In genomic region chr17:83997778-83998177, GRCm38 (mm10) we compare ENCODE assay signal across 9 mouse cellular contexts.
A peak's percentile ranks its signal among the peaks of the same experiment; 100 is the strongest.
DNase-seq lines count a peak whose midpoint lies in the region; ATAC-seq and TF ChIP-seq lines count a peak whose summit lies in the region.
"Had no signal": no experiment of that assay in that cellular context is flagged by ENCODE, and none has a peak within 500 bp of the region (broad histone marks: within the 10 kb centered on the region; RNA-seq: fewer than 3 reads in every experiment).

No protein-coding gene starts in this region.

- H3K9me3 ChIP-seq in heart, embryonic 11.5 days (replicated peaks; ENCODE audit: control insufficient read depth, low read length), result no peaks in the 10 kb centered on the region
- H3K9me3 ChIP-seq in lung, postnatal 0 days (ENCODE audit: low read length), result no peaks in the 10 kb centered on the region
- H3K9me3 ChIP-seq in forebrain, embryonic 14.5 days (replicated peaks; ENCODE audit: control insufficient read depth, low read length), result no peaks in the 10 kb centered on the region
- H3K9me3 ChIP-seq: limb, embryonic 12.5 days had no signal

- peak; percentile 87 for TF ChIP-seq CTCF in lung, postnatal 0 days (IDR thresholded peaks at IDR 0.05)

- H3K4me2 ChIP-seq in heart, embryonic 11.5 days, result no peak overlapping the region
- peak overlapping the region; percentile 25 for H3K4me2 ChIP-seq in lung, postnatal 0 days (replicated peaks; ENCODE audit: low read depth, low read length)
- no peak overlapping the region for H3K4me2 ChIP-seq in forebrain, embryonic 14.5 days (ENCODE audit: low read length)
- H3K4me2 ChIP-seq: limb, embryonic 12.5 days had no signal

- WGBS in heart, embryonic 11.5 days (ENCODE audit: insufficient replicate concordance), result 86% methylated on average over 11 of the region's 11 CpGs
- 39% methylated on average over 11 of the region's 11 CpGs for WGBS in large intestine, adult 2 months
- WGBS in lung, postnatal 0 days, result 66% methylated on average over 11 of the region's 11 CpGs
- WGBS in forebrain, embryonic 14.5 days, result 89% methylated on average over 11 of the region's 11 CpGs

- no peaks in the 10 kb centered on the region for H3K27me3 ChIP-seq in heart, embryonic 11.5 days (ENCODE audit: control insufficient read depth, insufficient read depth, low read length)
- H3K27me3 ChIP-seq in lung, postnatal 0 days (replicated peaks; ENCODE audit: insufficient read depth, low read length), result no peaks in the 10 kb centered on the region
- no peaks in the 10 kb centered on the region for H3K27me3 ChIP-seq in forebrain, embryonic 14.5 days (replicated peaks; ENCODE audit: control insufficient read depth, insufficient read depth, low read length)
- H3K27me3 ChIP-seq: limb, embryonic 12.5 days had no signal

- no peak overlapping the region for H3K27ac ChIP-seq in heart, embryonic 11.5 days (ENCODE audit: low read depth, low read length)
- no peak overlapping the region for H3K27ac ChIP-seq in lung, postnatal 0 days (ENCODE audit: low read length)
- H3K27ac ChIP-seq in forebrain, embryonic 14.5 days (ENCODE audit: low read depth, low read length), result no peak overlapping the region
- H3K27ac ChIP-seq: limb, embryonic 12.5 days had no signal

- no peak overlapping the region for H3K9ac ChIP-seq in heart, embryonic 11.5 days (ENCODE audit: low read depth, low read length)
- no peak overlapping the region for H3K9ac ChIP-seq in lung, postnatal 0 days (replicated peaks; ENCODE audit: low read depth)
- no peak overlapping the region for H3K9ac ChIP-seq in forebrain, embryonic 14.5 days (ENCODE audit: low read length)
- H3K9ac ChIP-seq: limb, embryonic 12.5 days had no signal

- no peaks in the 10 kb centered on the region for H3K36me3 ChIP-seq in heart, embryonic 11.5 days (ENCODE audit: control insufficient read depth, insufficient read depth, low read length)
- H3K36me3 ChIP-seq in lung, postnatal 0 days (ENCODE audit: insufficient read depth, low read length), result no peaks in the 10 kb centered on the region
- no peaks in the 10 kb centered on the region for H3K36me3 ChIP-seq in forebrain, embryonic 14.5 days (ENCODE audit: control insufficient read depth, insufficient read depth, low read length)
- H3K36me3 ChIP-seq: limb, embryonic 12.5 days had no signal

- H3K4me1 ChIP-seq in heart, embryonic 11.5 days (ENCODE audit: control insufficient read depth, insufficient read depth, low read length), result no peaks in the 10 kb centered on the region
- no peaks in the 10 kb centered on the region; the same call in 1 of the 2 replicates for H3K4me1 ChIP-seq in lung, postnatal 0 days (ENCODE audit: insufficient read depth, low read depth, low read length)
- no peaks in the 10 kb centered on the region for H3K4me1 ChIP-seq in forebrain, embryonic 14.5 days (ENCODE audit: control insufficient read depth, insufficient read depth, low read length)

- peak; percentile 96 for DNase-seq in heart, adult 11 months
- DNase-seq in adrenal gland, adult 8-10 months, result peak; percentile 51
- DNase-seq in large intestine, adult 2 months (ENCODE audit: low read depth, low spot score), result peak; percentile 79
- peak; percentile 78 for DNase-seq in lung, postnatal 0 days (ENCODE audit: low spot score)
- peak; percentile 63 to 85 for DNase-seq in spleen, postnatal 10 days (ENCODE audit: low spot score in 2 of 2)
- no peak for DNase-seq in forebrain, embryonic 14.5 days (ENCODE audit: low spot score)

- no peak for ATAC-seq in heart, embryonic 11.5 days (replicated peaks; ENCODE audit: insufficient number of reproducible peaks, low FRiP score, low TSS enrichment)
- ATAC-seq in granulocyte monocyte progenitor cell, adult 5-6 weeks (replicated peaks; ENCODE audit: poor library complexity, severe bottlenecking), result peak; percentile 77
- ATAC-seq in lung, postnatal 0 days, result peak; percentile 40
- ATAC-seq in forebrain, embryonic 14.5 days, result no peak

- no peak for TF ChIP-seq EP300 in lung, postnatal 0 days (IDR thresholded peaks at IDR 0.05)

- H3K4me3 ChIP-seq in heart, embryonic 11.5 days (ENCODE audit: low read depth, low read length), result no peak overlapping the region
- H3K4me3 ChIP-seq in lung, postnatal 0 days (ENCODE audit: low read depth, low read length), result no peak overlapping the region
- no peak overlapping the region for H3K4me3 ChIP-seq in forebrain, embryonic 14.5 days (ENCODE audit: low read depth, low read length)
- H3K4me3 ChIP-seq: limb, embryonic 12.5 days had no signal

Comparison
In these comparisons a context has a peak if more than half of its experiments do, and no peak if none do; other contexts are left out.
1. ATAC-seq: peak in granulocyte monocyte progenitor cell, adult 5-6 weeks (single experiment) and lung, postnatal 0 days (single experiment); none in heart, embryonic 11.5 days (single experiment) and forebrain, embryonic 14.5 days (single experiment).